Mouse (Mus musculus) heart, adult 2 months (tissue): ENCODE measurements around the gene Mex3a.

Experiments used
- CTCF ChIP-seq: fragments of 200-600 bp; IDR thresholded peaks from 2 replicates; pipeline ENCODE4 v1.8.1; 2022; ENCODE audit warnings: antibody characterized with exemption, mild to moderate bottlenecking, moderate library complexity
- EP300 ChIP-seq: fragments of 200-500 bp; IDR thresholded peaks from 2 replicates; pipeline ENCODE4 v1.6.1; 2011; ENCODE audit warnings: low read depth, low read length, control low read depth; ENCODE audit not compliant: insufficient read depth
- POLR2A ChIP-seq: fragments of 200-500 bp; IDR thresholded peaks from 2 replicates; pipeline ENCODE4 v1.6.1; 2011; ENCODE audit warnings: mild to moderate bottlenecking, low read depth, low read length, control low read depth; ENCODE audit not compliant: insufficient read depth

DNA sequence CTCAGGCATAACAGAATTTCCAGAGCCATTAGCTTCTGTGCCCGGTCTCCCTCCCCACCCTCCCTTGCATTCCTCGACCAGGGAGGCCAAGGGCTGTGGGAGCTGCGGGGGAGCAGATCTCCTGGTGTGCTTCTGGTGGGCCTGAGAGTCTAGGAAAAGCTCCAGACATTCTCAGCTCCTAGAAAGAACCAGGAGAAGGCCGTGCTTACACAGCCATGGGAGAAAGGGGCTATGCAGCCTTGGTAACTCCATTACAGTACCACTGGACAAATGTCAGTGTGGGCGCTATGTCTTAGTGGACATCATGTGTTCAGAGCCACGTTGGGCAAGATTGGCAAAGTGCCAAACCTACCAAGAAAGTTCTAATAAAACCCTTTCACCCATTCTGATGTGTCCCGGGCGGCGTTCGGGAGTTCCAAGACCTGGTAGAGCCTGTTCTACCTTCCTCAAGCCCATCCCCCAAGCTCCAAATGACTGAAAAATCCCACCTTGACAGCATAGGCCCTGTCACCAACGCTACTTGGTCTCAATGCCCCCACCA, 30.1 kb upstream of the Mex3a start:
- TF ChIP-seq POLR2A: no peak
- no peak for TF ChIP-seq CTCF
- TF ChIP-seq EP300: 0 out of 2 replicates have a peak, but pooled peaks have one; percentile 23
